Mouse (Mus musculus) cerebellum, adult 9-10 months (tissue): ENCODE measurements around the gene Mgat4d.
"Not testable (repeated sequence)": the region's sequence is repeated elsewhere in the genome, so short reads cannot be mapped to it uniquely, and the experiment has no call there.

Experiments
- DNase-seq: peaks from one replicate; pipeline ENCODE4 v3.0.0; 2022

Gene Mgat4d

GRCm38 (mm10) chr8:83392521-83392920 lies 44.2 kb downstream of the Mgat4d start:
- no peak for DNase-seq

- no peak for DNase-seq
These were observed 46.1 kb downstream of the Mgat4d start for GRCm38 (mm10) chr8:83394325-83394724.

GRCm38 (mm10) chr8:83396680-83397079 lies 48.4 kb downstream of the Mgat4d start:
- no peak for DNase-seq

GRCm38 (mm10) chr8:83397726-83398125 lies 49.5 kb downstream of the Mgat4d start:
- no peak for DNase-seq

GRCm38 (mm10) chr8:83405548-83405947 lies 57.3 kb downstream of the Mgat4d start:
- no peak for DNase-seq

DNA sequence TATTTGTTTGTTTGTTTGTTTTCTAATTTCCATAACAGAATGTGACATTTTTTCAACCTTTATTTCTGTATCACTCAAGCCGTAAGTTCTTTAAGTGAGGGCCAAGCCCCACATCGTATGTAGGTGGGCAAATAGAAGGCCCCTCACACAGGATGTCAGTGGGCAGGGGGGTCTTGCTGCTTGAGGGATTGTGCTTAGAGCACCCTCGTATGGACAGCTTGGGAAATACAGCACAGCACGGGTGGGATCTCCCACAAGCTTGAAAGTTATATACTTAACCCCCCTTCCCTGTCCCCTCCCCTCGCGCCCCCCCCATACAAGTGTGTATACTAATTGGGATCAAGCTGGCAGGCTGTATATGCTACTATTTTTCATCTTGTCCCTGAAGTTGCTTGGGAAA lies 58.6 kb downstream of the Mgat4d start:
- no peak for DNase-seq

- no peak for DNase-seq
These were observed 60.2 kb downstream of the Mgat4d start for GRCm38 (mm10) chr8:83408496-83408895.

- no peak for DNase-seq
These were observed 68.6 kb downstream of the Mgat4d start for GRCm38 (mm10) chr8:83416878-83417277.

DNA sequence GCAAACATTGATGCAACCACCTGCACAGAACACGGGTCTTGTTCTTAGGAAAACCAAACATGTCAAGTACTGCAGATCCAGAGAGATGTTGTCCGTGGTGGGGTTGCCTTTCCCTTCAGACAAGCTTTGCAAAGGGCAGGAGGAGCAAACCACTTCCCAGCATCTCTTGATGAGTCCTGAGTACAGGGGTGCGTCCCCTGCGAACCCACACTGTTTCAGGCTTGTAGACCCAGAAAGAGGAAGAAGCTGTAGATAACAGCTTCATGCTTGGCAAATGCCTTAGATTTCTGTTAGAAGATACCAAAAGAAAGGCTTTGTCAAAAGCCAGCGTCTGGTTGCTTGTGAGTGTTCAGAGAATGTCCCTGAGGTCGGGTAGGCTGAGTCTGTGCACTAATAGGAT lies 69.7 kb downstream of the Mgat4d start:
- DNase-seq = no peak

DNA sequence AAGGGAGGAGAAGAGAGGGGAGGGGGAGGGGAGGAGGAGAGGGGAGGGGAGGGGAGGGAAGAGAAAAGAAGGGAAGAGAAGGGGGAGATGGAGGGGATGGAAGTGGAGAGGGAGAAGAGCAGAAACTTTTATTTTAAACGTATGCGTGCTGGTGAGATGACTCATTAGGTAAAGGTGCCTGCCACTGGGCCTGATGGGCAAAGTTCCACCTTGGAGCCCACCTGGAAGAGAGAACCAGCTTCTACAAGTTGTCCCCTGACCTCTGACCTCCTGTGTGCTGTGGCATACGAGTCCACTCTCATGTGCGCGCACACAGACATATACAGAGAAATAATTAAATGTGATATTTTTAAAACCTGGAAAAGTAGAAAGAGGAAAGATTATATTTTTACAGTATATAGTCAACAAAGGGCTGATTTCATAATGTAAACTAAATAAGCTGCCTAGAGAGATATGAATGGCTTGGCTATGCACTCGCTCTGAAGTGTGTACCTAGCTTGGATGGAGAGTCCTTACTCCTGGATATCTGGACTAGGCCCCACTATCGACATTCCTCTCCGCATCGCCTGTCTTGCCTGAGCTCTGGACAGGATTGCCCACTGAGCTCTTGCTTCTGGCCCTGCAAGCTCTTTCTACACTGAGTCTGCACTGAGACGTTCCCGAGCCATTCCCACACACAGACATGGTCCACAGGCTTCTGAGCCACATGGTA lies 70.7 kb downstream of the Mgat4d start:
- no peak for DNase-seq

GRCm38 (mm10) chr8:83421354-83421753 lies 73.1 kb downstream of the Mgat4d start:
- no peak for DNase-seq

- DNase-seq = no peak
These were observed 75.0 kb downstream of the Mgat4d start for GRCm38 (mm10) chr8:83423032-83423825.

DNA sequence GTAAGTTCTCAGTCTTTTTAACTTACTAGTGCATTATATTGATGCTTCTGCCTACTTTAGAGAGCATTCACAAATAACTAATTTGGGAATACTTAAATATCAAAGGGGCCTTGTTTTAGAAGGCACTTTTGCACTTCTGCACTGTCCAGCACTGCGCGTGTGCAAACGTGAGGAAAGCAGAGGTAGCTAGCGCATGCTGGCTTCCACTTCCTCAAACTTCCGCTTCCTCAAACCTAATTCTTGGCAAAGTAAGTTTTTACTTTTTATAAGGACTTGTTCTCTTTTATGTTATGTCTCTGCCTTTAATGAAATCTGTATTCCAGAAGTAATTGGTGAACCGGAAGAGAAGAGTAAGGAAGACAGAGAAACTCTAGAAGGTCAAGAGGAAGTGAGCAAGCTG lies 76.9 kb downstream of the Mgat4d start:
- no peak for DNase-seq

DNA sequence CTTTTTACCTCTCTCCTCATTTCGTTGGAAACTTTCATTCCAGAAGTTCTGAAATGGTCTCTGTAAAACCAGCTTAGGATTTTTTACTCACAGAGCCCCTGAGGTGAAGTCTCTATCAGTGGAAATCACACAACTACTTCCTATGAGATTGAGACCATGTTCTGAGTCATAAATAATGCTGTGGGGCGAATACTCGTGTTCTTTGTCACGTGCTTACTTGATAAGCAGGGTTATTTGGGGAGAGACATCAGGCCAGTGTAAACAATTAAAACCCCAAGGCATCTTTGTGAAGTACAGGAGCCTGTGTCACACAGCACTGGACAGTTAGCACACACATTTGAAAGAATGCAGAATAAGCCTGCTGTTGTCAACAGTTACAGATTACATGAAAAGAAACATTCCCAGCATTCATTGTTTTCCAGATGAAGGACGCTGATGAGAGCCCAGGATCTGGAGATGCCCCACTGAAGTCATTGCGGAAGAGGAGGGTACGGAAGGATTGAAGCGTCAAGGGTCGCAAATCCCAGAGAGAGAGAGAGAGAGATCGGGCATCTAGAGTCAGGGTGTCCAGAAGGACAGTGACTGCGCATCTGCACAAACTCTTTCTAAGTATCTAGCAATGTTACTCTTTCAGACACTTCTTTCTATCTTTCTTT lies 78.0 kb downstream of the Mgat4d start:
- DNase-seq = no peak

GRCm38 (mm10) chr8:83426949-83427348 lies 78.7 kb downstream of the Mgat4d start:
- DNase-seq = no peak

GRCm38 (mm10) chr8:83428621-83429020 lies 80.3 kb downstream of the Mgat4d start:
- DNase-seq = not testable (repeated sequence)

- DNase-seq = no peak
These were observed 80.8 kb downstream of the Mgat4d start for GRCm38 (mm10) chr8:83429071-83429524.
